Mouse (Mus musculus) gastrocnemius, adult 8-10 months (tissue): ENCODE data around the gene S1pr3. TPM values are rescaled to one million over a fixed set of nuclear protein-coding genes. Genes with fewer than 3 reads are reported as not detected.

ENCODE experiments used
- DNase-seq, 2 experiments: peaks; one replicate each; pipeline ENCODE4 v3.0.0; 2022; ENCODE audit warnings: low spot score in 2 of 2
- total RNA-seq, 4 experiments: library from RNA; stranded (reverse); gene quantifications; 2 replicates each; pipeline ENCODE4 v1.2.4; 2022

S1pr3 gene
- 1 to 10 TPM; 2.5 to 4.5 (median 2.7) TPM for total RNA-seq

GRCm38 (mm10) chr13:51408519-51409001, at the start of gene S1pr3:
Gene S1pr3, plus strand, starts transcription at chr13:51408639.
- peak; percentile 40 for DNase-seq

- DNase-seq, result no peak
Measured at GRCm38 (mm10) chr13:51360441-51360962, 47.9 kb upstream of the S1pr3 start.

DNA sequence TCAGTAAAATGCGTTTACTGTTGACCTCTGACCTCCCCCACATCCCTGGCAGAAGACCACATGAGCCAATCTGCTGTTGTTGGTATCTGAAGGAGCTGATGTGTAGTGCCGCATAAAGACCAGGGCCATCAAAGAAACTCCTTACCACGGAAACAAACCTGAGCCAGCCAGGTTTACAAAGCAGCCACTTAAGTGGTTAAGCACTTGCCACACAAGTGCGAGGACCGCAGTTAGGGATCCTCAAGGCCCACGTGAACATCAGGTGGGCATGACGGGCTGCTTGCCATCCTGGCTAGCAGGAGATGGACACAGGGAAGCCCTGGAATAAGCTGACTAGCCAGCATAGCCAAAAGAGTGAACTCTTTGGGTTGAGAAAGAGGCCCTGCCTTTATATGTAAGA, 45.0 kb upstream of the S1pr3 start:
- no peak for DNase-seq

- DNase-seq, result no peak
Measured at GRCm38 (mm10) chr13:51363985-51364384, 44.5 kb upstream of the S1pr3 start.

DNA sequence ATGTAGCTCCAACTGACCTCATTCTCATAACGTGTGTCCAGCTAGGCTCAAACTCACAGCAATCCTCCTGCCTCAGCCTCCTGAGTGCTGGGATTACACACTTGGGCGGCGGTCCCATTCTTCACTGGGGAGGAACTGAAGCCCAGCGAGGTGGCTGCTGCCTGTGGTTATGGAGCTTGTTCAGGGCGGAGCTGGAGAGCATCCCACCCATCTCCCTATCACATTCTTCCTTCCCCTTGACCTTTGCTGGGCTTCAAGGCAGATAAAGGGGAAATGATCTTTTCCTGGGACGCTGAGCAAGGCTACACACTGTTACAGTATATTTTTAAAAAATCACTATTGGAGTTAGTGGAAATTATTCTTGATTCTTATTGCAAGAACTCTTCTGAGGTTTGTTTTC, 43.2 kb upstream of the S1pr3 start:
- no peak for DNase-seq

GRCm38 (mm10) chr13:51368346-51368745, 40.1 kb upstream of the S1pr3 start:
- no peak for DNase-seq

DNA sequence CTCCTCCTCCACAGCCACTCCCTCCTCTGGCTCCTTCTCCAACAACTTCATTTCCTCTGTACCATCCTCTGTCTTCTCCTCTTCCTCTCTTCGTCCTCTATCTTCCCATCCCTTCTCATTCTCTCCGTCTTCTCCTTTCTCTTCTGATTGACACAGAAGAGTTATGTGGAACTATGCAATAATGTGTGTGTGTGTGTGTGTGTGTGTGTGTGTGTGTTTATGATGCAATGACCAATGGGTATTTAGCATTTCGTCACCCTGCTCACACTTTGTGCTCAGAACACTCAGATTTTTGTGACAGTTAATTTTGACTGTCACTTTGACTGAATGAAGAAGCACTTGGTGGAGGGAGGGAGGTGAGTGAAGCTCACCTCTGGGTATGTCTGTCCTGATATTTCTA, 39.1 kb upstream of the S1pr3 start:
- DNase-seq, result no peak

DNA sequence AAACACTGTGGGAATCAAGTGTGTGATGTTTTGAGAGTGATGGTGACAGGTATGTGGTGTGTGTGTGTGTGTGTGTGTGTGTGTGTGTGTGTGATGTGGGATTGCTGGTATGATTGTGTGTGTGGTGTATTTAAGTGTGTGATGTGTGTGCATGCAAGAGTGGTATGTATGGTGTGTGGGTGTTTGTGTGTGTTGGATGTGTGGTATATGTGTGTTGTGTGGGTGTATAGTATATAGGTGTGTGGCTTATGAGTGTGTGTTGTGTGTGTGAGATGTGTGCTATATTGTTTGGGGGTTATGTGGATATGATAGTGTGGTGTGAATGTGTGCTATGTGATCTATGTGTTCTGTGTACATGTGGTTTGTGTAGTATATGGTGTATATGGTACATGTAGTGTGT, 35.4 kb upstream of the S1pr3 start:
- no peak for DNase-seq

DNA sequence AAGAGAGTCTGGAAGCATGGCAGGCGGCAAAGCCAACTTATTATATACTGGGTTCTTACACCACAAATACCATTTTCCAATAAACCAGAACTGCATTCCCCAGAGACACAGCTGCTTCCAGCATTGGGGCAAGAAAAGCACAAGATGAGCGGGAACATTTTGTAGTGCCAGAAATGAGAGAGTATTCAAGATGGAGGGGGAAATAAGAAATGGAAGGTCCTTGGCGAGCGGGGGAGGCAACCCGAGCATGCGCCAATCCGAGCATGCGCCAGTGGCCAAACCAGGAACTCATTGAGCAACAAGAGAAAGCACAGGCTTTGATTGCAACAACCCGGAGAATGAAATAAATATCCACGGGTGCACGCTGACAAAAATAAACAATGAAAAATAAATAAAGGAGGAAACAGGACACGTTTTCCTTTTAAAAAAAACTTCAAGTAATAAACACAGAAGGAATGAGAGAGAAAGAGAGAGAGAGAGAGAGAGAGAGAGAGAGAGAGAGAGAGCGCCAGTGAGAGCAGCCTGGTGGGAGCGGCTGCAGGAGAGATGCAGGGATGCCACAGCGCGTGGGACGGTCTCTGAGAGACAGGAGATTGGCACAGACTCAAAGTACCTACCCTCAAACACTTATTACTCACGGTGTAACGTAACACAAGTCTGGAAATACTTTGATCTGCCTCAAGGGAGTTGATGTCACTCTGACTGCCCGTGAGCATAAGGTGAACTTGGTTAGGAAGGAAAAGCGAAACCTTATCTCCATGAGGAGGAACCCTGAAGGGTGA, 34.2 kb upstream of the S1pr3 start:
- DNase-seq, result peak; percentile 34 to 39

DNA sequence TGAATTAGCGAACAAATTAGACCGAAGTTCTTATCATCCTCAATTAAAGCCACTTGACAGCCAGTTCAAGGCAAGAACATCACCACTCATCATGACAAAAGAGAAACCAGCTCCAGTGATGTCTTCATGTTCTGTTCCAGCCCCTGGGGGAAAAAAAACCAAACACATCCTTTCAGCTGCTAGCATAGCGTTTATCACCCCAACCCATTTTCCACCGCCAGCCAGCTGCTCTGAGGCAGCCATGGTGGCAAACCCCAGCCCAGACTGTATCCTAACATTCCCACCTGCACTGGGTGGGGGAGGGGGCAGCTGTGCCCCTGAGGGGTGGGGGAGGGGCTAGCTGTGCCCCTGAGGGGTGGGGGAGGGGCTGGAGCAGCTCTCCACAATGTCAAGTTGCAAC, 30.3 kb upstream of the S1pr3 start:
- no peak for DNase-seq

GRCm38 (mm10) chr13:51379596-51379995, 28.8 kb upstream of the S1pr3 start:
- DNase-seq, result no peak

GRCm38 (mm10) chr13:51381498-51381897, 26.9 kb upstream of the S1pr3 start:
- no peak for DNase-seq

DNA sequence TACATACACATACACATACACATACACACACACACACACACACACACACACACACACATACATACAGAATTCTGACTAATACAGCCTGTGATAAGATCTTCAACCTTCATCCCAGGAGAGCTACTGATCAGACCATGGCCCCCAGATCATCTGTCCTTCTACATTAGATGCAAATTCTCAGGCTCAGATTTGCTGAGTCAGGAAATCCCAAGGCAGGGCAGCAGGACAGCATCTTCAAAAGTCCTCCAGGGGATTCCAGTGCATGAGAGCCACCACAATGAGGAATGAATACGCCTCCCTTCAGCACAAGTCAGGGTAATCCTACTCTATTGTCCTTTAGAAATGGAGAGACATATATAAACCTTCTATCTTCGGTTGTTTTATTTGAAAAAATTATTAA, 23.5 kb upstream of the S1pr3 start:
- no peak for DNase-seq

DNA sequence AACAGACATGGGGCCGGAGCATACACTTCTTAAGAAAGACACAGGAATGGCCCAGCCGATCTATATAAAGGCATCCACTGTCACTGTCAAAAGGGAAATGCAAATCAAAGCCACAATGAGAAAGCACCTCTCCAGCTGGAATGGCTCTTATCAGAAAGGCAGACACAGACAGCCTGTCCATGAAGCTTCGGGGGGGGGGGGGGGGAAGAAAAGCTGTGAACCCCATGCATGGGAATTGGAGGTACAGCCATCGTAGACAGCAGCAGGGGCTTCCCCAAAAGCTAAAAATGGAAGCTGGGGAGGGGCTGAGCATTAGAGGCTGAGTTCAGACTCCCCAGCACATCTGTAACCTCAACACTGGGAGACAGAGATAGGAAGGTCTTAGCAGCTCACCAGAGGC, 20.5 kb upstream of the S1pr3 start:
- DNase-seq, result no peak

- DNase-seq, result no peak
Measured at GRCm38 (mm10) chr13:51390398-51390797, 18.0 kb upstream of the S1pr3 start.

- DNase-seq, result no peak
Measured at GRCm38 (mm10) chr13:51391359-51391916, 17.0 kb upstream of the S1pr3 start.

DNA sequence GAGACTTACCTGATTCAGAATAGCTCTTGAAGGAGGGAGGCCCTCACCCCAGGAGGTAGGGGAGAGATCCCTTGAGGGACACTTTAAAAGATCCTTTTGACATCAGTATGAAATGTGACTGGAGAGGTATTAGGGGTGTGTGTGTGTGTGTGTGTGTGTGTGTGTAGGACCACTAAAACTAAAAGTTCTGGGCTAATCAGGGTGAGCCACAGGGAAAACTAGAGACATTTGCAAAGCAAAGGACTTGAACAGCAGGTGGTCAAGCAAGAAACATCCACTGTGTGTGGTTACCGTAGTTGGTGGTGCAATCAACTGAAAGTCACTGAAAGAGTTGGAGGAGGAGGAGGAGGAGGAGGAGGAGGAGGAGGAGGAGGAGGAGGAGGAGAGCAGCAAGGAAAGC, 16.2 kb upstream of the S1pr3 start:
- DNase-seq, result no peak

DNA sequence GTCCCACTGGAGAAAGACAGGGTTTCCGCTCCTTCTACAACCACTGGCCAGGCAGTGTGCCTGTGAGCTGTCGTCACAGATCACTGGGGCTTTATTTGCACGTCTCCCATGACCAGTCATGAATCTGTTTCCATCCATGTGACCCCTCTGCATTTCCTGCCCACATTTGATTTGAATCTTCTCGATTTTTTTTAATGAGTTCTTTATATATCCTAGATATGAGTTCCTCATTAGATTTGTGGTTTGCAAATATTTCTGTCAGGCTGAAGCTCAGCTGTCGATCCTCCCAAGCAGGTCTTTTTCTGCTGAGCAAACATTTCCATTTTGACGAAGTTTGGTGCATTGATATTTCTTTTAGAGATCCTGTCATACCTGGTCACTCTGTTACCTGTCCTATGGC, 10.6 kb upstream of the S1pr3 start:
- DNase-seq, result no peak

GRCm38 (mm10) chr13:51399562-51399961, 8.9 kb upstream of the S1pr3 start:
- no peak for DNase-seq

- no peak for DNase-seq
Measured at GRCm38 (mm10) chr13:51400186-51400719, 8.2 kb upstream of the S1pr3 start.

DNA sequence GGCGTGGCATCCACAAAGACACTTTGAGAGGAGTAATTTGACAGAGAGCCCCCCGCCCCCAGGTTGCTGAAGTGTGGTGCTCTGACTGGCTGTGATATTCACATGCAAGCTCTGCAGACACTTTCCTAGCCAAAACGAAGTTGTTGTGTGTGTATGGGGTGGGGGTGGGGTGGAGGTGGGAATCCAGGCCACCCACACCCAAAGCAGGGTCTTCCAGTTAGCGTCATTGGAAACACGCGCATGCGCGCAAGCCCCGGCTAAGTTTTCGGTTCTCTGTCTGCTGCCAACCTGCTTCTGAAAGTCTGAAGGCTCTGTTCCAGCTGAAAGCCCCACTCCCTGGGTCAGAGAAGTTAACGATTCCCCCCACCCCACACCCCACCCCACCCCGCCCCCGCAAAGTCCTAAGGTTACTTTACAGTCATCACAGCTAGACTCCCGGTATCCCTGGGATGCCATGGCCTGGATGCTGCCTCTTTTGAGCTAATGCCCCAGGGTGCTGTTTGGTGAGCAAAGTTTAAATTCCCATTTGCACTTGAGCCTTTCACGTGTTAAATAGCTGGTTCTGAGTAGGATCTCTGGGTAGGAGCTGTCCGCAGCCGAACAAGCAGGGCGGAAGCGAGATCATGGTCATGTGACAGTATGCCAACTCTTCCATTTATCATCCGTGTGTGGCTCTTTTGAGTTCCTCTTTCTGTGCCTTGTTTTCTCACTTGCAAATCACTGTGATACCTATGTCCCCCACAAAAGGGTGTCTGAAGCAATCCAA, 7.5 kb upstream of the S1pr3 start:
- DNase-seq, result no peak

DNA sequence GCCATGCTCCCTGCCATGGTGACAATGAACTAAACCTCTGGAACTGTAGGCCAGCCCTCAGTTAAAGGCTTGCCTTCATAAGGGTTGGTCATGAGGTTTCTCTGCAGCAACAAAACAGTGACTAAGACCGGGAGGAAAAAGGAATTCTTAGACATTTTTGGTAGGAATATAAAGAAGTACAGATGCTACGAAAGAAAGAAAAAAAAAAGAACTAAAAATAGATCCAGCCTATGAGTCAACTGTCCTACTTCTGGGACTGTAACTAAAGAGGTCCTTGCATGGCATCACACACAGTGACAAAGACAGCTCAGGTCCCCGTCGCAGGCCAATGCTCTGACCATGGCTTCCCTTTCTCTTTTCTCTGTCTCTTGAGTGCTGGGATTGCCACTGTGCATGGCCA, 3.9 kb upstream of the S1pr3 start:
- no peak for DNase-seq
